9 mouse cellular contexts compared by ENCODE assay signal in genomic region chrX:168041589-168041988, GRCm38 (mm10).
"Had no signal": no experiment of that assay in that cellular context is flagged by ENCODE, and none has a peak within 500 bp of the region (broad histone marks: within the 10 kb centered on the region; RNA-seq: fewer than 3 reads in every experiment).

No protein-coding gene starts in this region.

- ATAC-seq: liver, embryonic 12.5 days; midbrain, embryonic 15.5 days had no signal

- DNase-seq: kidney, adult 2 months; kidney, postnatal 14 days; layer of hippocampus, adult 9-11 months; layer of hippocampus, postnatal 36 days; lung, embryonic 14.5 days; lung, postnatal 14 days; thymus, postnatal 4 days had no signal
